Mouse (Mus musculus) cerebellum, adult (tissue): ENCODE results near the gene Slamf6.
"Not testable (repeated sequence)": the region's sequence is repeated elsewhere in the genome, so short reads cannot be mapped to it uniquely, and the experiment has no call there.

ENCODE experiments used
- ATAC-seq: cut with Nextera tagmentation; 2 replicates; pipeline ENCODE4 v1.9.2; 2017; ENCODE audit warnings: mild to moderate bottlenecking, moderate library complexity, mixed read lengths; ENCODE audit not compliant: insufficient number of reproducible peaks, low FRiP score, low TSS enrichment

Slamf6 gene

GRCm38 (mm10) chr1:171955071-171955470 lies 37.8 kb downstream of the Slamf6 start:
- no peak for ATAC-seq

DNA sequence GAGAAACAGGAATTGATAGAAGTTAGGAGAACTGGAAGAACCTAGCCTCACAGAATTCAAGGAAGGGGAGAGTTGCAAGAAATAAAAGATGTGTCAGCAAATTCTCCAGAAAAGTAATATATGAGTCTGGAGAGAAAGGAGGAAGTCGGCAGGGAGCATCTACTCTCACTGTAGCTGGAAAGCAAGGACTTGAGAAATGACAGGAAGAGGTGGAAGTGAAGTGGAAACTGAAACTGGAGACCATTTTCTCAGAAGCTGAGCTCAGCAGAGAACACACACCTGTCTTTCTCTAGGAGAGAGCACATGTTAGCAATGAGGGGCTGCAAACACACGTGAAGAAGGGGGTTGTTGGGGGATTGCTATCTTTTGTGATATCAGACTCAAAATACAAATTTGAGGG lies 40.1 kb downstream of the Slamf6 start:
- ATAC-seq, result no peak

- no peak for ATAC-seq
These were observed 43.4 kb downstream of the Slamf6 start for GRCm38 (mm10) chr1:171960726-171961125.

- ATAC-seq, result no peak
These were observed 44.4 kb downstream of the Slamf6 start for GRCm38 (mm10) chr1:171961704-171962103.

GRCm38 (mm10) chr1:171963613-171964012 lies 46.3 kb downstream of the Slamf6 start:
- ATAC-seq, result no peak

GRCm38 (mm10) chr1:171966054-171966790 lies 48.9 kb downstream of the Slamf6 start:
- ATAC-seq, result no peak

- ATAC-seq, result no peak
These were observed 51.9 kb downstream of the Slamf6 start for GRCm38 (mm10) chr1:171969221-171969620.

DNA sequence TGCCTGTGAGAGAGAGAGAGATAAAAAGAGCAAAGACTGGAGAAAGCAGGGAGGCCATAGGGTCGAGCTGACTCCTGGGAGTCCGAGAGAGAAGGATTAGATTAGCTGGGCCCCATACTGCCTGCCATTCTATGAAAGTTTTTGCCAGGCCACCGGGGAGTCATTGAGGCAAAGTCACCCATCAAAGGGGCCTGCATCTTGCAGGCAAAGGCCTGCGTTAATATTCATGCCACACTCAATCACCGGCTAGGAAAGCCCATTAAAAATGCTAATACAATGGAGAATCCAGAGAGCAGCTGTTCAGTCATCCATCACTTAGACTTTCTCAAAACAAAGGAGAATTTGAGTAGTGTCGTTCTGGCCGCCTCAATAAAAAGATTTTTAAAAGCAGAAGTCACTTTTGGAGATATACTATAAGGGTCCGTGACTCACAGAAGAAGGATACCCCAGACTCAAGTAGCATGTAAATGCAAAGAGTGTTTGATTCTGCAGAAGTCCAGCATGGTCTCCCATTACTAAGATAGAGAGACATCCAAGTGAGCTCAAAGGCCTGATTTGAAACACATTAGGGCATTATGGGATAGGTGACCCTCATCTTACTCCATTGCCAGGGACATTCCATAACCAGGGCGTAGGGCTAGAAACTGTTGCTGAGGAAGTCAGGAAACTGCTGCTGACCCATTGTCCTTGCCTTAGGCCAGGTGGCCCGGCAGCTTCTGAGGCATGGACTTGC lies 53.7 kb downstream of the Slamf6 start:
- no peak for ATAC-seq

DNA sequence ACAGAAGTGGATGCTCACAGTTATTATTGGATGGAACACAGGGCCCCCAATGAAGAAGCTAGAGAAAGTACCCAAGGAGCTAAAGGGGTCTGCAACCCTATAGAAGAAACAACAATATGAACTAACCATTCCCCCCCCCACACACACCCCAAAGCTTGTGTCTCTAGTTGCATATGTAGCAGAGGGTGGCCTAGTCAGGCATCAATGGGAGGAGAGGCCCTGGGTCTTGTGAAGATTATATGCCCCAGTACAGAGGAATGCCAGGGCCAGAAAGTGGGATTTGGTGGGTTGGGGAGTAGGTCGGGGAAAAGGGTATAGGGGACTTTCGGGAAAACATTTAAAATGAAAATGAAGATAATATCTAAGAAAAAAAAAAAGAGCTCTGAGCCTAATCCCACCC lies 57.0 kb downstream of the Slamf6 start:
- ATAC-seq, result not testable (repeated sequence)

DNA sequence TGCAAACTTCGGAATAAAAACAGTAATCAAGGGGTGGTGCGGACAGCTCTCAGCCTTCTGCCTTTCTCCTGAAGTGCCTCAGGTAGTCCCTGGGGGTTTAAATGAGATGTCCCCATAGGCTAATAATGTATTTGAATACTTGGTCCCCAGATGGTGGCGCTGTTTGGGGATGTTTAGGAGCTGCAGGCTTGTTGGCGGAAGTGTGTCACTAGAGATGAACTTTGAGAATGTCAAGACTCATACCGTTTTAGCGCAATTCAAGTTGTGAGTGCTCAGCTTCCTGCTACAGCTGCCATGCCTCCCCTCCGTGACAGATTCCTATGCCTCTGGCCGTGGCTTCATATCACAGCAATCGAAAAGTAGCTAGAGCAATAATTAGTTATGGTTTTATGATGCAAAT lies 58.1 kb downstream of the Slamf6 start:
- ATAC-seq, result no peak

GRCm38 (mm10) chr1:171975831-171976230 lies 58.5 kb downstream of the Slamf6 start:
- ATAC-seq, result no peak

GRCm38 (mm10) chr1:171976826-171977539 lies 59.7 kb downstream of the Slamf6 start:
- no peak for ATAC-seq

DNA sequence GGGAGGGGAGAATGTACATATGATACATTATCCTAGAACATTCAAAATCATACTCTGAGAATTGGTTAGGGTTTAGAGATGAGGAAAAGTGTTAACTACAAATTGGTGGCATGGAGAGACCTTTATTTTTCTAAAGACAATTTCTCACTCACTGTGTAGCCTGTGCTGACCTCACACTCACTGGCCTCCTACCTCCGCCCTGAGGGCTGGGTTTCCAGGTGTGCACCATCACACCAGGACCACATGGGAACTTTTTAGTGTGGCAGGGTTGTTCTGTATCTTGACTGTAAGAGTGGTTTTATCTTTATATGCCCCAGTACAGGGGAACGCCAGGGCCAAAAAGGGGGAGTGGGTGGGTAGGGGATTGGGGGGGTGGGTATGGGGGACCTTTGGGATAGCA lies 60.6 kb downstream of the Slamf6 start:
- ATAC-seq, result no peak

DNA sequence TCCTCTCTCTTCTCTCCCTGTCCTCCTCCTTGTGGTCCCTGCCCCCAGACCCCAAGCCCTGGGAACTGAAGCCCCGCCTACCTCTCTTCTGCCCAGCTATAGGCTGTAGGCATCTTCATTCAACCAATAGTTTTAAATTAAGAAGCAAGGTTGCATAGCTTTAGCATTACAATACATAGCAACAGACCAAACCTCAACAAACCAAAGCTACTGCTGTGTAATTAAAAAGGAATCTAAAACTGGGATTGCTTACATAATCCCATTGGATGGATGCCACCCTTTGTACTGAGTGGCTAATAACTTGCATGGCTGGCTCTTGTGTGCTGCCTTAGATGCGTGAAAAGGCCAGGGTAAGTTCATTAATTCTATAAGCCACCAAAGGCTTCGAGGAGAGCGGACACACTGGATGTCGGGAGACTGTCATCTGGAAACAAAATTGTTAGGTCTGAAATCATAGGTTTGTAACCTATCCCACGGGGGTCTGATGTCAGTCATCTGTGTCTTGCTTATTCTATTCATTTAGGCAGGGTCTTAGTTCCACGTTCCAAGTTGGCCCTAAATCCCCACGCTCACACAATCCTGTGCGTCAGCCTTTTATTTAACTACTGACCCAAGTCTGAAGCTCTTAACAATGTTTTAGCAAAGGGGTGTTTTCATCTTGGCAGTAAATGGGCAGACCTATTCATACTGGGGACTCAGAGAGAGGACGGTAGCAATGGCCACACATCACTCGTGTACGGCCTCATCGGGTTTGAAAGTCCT lies 62.8 kb downstream of the Slamf6 start:
- no peak for ATAC-seq

- no peak for ATAC-seq
These were observed 64.9 kb downstream of the Slamf6 start for GRCm38 (mm10) chr1:171982170-171982569.

DNA sequence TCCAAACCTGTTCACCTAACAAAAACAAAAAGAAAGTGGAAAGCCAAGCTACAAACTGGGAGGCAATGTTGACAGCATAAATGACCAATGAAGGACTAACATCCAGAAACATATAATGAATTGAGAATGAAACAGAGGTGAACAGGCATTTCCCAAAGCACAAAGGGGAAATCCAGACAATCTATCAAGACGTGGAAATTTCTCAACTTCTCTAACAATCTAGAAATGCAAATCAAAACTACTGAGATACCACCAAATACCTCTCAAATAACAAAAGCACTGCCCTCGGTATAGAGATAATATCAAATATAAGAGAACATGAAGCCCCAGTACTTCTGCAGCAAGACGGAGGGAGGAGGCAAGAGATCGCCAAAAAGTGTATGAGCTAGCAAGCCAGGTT lies 65.4 kb downstream of the Slamf6 start:
- no peak for ATAC-seq

GRCm38 (mm10) chr1:171983372-171984001 lies 66.2 kb downstream of the Slamf6 start:
- ATAC-seq, result no peak

GRCm38 (mm10) chr1:171984121-171984520 lies 66.8 kb downstream of the Slamf6 start:
- ATAC-seq, result no peak

- ATAC-seq, result no peak
These were observed 74.6 kb downstream of the Slamf6 start for GRCm38 (mm10) chr1:171991883-171992282.

DNA sequence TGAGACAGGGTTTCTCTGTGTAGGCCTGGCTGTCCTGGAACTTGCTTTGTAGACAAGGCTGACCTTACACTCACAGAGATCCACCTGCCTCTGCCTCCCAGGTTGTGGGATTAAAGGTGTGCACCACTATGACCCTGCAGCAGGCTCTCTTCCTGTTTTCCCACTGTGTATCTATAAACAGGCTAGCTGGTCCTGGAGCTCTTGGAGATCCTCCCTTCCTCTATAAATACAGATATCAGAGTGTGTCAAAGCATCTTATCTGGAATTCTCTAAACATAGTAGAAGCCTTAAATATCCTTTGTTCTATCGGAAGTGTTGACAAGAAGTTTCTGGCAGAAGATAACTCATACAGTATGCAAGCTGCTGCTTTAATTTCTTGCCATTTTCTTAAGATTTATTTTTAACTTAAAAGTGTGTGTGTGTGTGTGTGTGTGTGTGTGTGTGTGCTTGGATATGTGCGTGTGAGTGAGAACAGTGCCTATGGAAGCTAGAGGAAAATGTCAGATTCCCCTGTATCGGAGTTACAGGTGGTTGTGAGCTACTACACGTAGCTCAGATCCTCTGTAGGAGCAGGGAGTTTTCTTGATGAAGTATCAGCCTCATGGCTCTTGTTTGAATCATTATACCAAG lies 75.7 kb downstream of the Slamf6 start:
- ATAC-seq, result no peak
